Mouse (Mus musculus) regulatory T cell (primary cell): Measurements from ENCODE around the gene Sgms1.

Source experiments
- in situ Hi-C: fragments of 300-600 bp; cut with MboI, MseI; formaldehyde crosslinking; loops from one replicate; pipeline ENCODE4 v1.15.1; 2025; ENCODE audit warnings: high pct_unique_total_duplicates

Sgms1 gene

DNA sequence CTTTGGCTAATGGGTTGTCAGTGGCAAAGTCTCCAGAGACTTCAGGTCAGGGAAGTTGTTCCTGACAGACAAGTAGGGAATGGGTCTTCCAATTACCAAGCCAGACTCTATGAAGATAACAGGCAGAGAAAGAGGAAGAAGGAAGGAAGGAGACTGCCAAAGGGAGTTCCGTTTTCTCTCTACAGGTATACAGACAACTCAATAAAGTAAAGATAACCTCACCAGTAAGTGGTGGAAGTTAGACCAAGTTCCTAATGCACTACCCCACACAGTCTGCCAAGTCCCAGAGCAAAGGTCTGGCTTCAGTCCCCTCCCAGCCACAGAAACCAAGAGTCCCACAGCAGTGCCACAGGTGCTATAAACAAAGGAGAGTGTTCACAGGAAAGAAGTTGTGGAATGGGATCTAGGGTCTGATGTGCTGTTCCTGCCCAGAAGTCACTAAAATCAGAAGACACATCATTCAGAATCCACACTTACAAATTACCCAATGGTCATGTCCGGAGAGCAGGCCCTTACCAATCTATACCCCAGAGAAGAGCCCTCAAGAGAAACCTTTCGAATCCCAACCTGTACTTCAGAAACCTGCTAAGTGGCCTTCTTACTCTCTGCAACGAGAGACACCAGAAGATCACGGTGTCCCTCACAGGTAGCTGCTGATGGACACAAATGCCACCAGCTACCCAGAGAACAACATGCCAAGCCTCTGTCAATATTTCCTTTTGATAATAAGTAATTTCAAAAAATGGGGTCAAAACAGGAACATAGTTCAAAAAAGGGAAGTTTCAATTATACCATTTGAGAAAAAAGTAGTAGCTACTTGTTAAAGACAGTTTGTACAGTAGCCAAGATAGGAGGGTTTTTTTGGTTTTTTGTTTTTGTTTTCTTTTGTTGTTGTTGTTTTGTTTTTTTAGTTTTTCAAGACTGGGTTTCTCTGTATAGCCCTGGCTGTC is 140.1 kb downstream of the Sgms1 start:
- in situ Hi-C loops: loop anchor here (5.0 to 10.0 kb wide), 2 partner anchors 32 to 615 kb away; no protein-coding TSS in a partner anchor

DNA sequence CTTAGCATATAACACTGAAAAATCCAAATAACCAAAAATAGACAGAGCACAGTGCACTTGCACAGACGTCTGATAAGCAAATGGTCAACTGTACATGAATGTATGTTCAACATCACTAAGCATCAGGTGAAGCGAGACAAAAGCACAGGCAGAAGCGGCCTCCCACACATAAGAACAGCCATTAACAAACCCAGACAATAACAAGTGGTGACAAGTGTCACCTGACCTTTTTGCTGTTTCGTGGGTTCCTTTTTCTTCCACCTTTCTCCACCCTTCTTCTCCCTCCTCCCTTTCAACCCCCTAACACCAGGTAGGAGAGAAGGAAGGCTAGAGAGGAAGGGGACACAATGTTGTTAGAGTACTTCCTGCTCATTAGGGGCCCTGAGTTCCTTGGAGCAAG is 144.6 kb downstream of the Sgms1 start:
- in situ Hi-C loops: loop anchor here (10.0 kb wide), 1 partner anchor 620 kb away; no protein-coding TSS in a partner anchor

DNA sequence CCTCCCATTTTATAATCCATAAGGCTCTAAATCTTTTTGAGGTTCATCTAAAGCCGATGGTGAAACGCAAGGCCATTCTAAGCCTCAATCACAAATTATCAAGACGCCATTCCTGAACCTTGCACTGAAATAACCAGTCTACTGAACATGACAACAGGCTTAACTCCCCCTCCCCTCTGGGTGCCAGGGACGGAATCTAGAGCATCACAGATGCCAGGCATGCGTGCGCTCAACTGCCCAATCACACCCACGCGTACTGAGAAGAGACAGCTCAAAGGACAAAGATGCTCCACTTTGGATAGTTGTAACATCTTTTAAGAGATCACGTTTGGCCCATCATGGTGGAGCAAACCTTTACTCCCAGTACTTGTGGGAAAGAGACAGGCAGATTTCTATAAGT is 146.3 kb downstream of the Sgms1 start:
- in situ Hi-C loops: loop anchor here (10.0 kb wide), 1 partner anchor 622 kb away; no protein-coding TSS in a partner anchor

DNA sequence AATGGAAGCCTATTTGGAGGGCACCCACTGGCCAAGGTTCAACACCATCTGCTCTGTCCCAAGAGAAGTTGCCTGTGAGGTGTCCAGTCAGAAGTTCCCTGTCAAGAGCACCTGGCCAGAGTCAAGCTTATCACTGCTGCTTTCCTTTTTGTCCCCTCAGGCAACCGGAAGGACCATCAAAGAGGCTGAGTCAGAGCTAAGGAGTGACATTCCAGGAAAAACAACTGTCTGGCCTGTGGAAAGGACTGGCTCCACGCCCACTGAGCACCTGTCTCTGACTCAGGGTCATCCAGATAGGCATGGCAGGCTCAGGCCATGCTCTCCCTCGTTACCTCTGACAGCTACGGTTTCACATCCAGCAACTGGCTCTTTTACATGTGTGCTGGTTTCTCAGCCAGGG is 147.4 kb downstream of the Sgms1 start:
- in situ Hi-C loops: loop anchor here (10.0 kb wide), 1 partner anchor 623 kb away; no protein-coding TSS in a partner anchor

DNA sequence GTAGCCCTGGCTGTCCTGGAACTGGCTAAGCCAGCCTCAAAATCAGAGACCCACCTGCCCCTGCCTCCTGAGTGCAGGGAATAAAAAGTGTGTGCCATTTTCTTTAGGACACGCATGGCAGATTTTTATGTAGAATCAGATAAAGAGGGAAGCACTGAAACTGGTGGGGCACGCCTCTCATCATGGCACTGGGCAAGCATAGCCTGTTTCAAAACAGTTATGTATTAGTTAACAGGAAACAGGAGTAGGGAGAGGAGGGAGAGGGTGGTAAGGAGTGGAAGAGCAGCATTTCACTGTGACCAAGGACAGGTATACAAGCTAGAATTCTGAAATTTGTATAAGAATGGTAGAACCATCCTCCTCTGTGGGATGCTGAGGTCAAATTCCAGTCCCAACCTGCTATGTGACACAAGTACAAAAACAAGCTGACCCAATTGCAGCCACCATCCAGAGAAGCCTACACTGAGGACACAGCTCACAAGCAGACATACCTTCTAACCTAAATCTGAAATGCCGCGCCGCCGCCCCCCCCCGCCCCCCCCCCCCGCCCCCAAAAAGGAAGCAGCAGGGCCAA is 149.0 kb downstream of the Sgms1 start:
- in situ Hi-C loops: loop anchor here (10.0 kb wide), 1 partner anchor 624 kb away; no protein-coding TSS in a partner anchor

DNA sequence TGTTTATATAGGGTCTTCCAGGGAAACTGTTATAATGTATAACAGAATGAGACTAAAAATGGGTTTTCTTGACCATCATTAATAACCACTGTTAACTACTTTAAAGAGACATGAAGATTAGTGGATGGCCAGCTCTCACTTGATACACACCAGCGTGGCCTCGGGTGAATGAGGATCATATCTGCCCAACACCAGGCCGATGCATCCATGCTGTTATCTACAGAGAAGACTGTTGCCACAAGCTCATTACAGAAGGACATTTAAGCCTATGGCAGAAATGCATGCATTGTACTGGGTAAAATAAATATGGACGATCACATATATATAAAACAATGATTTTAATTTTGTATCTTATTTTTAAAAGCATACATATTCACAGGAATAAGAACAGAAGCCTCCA is 149.6 kb downstream of the Sgms1 start:
- in situ Hi-C loops: loop anchor here (10.0 kb wide), 1 partner anchor 625 kb away; no protein-coding TSS in a partner anchor

DNA sequence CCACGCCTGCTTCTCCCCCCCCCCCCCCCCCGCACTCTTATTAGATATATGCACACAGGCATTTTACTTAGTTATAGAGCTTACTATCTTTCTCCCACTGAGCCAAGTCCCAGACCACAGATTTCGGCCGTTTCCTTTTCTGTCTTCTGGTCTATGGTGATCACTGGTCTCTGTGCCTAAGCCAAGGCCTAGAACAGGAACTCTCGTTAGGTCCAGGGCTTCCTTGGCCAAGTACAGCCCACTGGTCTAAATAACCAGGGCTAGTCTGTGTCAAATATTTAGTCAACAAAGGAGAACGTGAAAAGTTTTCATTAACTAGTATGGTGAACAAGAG is 150.1 kb downstream of the Sgms1 start:
- in situ Hi-C loops: no loop called here

DNA sequence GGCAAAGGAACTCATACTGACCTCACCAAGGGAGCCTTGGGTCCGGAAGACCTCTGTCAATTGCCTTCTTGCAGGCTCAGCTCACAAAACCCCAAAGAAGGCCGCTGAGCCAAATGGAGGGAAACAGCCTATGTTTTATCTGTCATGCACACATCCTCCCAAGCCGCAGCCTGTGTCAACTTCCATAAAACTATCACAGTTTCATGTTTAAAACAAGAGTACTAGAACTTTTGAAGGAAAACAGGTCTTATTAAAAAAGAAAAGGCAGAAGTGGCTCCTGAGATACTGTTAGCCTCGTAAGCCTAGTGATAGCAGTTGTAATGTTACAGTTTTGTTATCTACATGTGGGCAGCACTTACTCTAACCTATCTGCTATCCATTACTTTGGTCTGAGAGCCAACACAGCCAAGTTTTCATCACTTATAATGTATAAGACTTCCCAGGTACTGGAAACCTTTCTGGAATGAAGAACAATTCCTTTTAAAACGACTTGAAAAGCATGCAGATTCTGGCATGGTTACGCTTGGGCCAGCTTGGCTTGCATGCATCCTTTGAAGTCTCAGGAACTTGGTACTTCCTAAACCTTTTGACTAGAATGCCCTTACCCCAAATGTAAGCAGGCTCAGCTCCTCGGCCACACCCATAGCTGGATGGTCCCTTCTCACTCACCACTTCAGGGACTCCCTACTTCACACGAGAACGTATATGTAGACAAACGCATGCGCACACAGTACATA is 150.6 kb downstream of the Sgms1 start:
- in situ Hi-C loops: no loop called here

DNA sequence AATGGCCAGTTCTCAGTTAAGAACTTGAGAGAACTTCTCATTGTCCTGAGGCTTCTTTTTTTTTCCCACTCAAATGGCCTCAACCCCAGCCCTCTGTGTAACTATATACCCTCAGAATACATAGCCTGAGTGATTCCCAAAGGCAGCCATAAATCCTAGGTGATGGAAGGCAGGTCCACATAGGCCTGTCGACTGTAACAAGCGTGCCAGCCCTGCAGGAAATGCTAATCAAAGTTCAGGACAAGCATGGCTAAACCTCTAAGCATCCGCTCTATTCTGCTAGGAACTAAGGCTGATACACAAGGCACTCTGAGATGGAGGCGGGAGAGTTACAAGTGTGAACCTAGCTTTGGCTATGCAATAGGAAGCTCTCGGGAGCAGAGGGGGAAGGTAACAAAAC is 151.8 kb downstream of the Sgms1 start:
- in situ Hi-C loops: no loop called here

DNA sequence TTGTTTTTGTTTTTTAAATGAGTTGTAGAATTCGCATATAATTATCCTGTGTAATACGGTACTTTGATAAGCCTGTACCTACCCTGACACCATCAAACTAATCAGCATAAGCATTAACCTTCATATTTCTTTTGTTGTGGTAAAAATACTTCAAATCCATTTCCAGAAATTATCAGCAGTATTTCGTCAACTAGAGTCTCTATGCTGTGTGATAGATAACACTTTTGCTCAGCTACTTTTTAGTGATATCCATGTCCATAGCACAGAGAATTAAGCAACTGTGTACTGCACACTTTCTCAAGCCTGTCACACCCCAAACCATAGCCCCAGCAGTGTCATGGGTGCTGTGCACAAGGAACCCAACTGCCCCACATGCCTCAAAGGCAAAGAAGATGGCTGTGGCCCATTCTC is 152.3 kb downstream of the Sgms1 start:
- in situ Hi-C loops: no loop called here

DNA sequence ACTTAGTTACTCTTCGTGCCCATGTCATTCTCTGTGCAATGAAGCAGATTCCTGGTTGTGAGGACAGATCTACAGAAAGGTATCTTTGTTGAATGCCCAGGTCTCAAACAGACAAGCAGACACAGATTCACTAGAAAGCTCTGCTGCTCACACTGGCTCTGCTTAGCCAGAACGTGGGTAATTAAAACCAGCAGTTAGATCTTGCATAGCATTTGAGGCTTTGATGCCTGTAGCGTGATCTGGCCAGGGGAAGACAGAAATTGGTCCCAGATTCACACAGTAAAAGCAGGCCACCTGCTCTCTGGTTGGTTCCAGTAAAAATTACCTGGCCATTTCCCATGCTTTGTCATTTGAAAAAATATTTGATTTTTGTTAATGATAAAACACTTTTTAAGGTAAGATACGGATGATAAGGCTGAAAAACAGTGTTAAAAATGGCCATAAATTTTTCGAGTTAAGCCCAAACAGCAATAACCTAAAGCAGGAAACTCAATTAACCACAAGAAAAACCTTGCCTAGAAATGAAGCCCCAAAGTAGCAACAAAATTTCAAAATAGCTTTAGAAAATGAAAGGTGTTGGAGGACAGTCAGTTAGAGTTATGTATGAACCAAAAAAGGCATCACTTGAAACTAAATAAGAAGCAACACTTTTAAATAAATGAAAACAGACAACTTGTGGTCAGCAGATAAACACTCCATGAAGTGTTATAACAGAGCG is 154.6 kb downstream of the Sgms1 start:
- in situ Hi-C loops: no loop called here

DNA sequence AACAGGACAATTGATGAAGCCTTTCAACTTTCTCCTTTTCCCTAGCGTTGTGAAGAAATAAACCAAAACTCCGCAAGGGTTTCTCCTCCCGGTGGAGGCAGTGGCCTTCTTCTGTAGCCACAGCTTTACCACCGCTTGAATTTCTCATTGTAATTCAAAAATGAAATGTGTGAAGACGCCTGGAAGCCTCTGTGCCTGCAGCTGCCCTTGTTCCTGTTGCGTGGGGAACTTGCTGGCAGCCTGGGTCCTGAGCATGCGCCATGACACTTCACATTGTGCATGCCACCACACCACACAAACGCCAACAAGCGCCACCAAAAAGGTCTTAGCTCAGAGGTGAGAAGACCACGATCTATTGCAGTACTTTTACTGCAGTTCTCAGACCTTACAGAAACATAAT is 158.2 kb downstream of the Sgms1 start:
- in situ Hi-C loops: no loop called here

DNA sequence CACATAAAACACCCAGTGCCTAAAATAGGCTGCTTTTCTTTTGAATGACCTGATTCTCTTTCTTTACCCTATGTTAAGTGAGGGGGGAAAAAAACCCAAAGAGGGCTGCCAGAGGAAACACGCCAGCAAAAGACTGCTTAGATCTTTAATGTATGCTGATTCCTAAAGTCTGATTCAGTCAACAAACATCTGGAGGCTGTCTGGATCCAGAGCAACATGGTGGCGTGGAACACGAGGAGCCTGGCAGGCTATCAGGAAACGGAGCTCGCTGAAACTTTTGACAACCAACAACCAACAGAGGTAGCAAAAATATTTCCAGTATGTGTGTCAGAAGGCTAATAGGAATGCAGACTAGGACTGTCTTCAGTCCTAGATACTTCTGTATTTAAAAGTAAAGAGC is 158.7 kb downstream of the Sgms1 start:
- in situ Hi-C loops: no loop called here

DNA sequence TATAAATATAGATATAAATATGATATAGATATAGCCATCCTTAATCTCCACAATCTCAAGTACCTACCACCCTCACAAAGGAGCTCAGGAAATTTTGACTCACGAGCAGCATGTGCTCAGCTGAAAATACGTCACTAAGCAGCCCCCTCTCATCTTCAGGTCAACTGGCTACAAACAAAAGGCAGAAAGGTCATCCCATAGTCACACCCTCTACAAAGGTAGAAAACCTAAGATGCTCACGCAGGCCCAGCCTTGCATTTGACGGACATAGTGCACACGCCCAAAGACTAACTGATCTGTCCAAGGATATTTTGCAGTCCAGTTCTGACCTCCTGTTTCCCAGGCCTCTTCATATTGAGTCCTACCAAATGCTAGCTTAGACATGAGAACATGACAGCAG is 159.2 kb downstream of the Sgms1 start:
- in situ Hi-C loops: no loop called here

DNA sequence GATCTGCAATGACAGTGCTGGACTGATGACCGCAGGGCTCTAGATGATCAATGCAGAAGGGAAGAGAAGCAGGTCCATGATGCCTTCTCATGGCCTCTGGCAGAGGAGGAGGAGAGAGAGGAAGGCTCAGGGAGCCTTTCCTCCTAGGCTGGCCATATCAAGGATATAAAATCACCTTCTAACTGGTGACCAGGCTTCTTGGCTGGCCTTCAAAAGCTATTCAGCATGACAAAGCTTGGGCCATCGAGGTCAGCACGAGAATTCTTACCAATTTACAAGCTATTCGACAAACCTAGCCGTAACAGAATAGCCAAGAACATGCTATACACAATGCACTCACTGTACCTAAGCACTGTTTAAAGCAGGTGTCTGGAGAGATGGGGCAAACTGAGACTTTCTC is 159.7 kb downstream of the Sgms1 start:
- in situ Hi-C loops: no loop called here

DNA sequence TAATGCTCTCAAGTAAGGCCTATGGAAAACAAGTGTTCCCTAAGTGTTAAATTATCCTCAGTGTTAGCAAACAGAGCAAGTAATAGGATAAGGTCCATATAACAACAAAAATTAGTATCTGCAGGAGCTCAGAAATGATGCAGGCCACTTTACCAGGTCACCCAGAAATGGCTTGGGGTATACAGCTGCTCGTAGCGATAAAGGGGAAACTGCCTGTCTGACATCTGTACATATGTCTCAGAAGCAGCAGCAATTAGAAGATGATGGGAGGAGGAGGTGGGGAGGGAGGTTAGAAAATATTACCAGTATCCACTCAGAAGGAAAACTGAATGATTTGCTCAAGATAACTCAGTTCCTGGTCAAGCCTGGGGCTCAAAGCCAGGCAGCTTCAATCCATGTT is 162.3 kb downstream of the Sgms1 start:
- in situ Hi-C loops: no loop called here

DNA sequence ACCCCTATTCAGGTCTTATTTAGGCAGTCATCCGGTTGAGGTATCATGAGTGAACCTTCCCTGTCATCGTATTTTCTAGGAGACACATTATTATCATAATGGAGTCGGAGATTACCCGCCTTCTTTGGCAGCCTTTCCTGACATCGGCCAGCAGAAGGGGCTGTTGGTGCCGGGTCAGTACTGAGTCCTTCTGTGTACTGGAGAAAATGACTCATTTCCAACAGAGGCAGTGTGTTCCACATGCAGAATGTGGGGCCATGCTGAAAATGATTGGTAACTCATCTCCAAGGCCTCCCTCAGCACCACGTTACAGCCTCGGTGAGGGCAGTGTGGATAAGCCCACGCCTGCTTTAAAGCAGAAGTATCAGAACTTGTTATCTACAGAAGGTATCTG is 164.4 kb downstream of the Sgms1 start:
- in situ Hi-C loops: no loop called here

DNA sequence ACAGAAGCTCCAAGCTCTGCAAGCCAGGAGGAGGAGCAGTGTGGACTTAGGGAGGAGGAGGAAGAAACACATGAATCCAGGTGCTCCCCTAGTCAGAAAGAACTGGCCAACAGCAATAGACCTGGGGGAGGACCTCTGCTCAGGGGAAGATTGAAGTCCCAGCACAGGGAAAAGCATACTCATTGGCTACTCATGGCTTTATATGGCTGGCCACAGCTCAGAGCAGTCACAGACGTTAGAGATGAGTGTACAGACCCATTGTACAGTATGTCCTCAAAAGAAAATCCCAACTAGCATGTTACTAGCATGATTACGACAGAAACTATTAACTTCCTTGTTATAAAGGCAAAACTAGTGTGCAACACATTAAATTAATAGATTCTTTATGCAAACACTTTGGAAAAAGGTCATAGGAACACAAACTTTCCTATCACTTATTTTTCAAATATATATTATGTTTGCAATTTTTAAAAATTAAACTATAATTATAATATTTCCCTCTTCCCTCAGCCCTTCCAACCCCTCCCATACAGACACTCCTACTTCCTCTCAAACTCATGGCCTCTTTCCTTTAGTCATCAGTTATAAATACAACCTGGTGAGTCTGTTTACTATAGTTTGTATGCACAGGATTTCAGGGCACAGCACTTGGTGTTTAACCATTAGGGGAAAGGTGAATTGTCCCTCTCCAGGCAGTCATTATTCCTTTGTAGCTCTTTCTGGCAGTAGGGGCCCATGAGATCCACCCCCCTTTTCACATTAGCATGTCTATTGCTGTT is 165.0 kb downstream of the Sgms1 start:
- in situ Hi-C loops: no loop called here

DNA sequence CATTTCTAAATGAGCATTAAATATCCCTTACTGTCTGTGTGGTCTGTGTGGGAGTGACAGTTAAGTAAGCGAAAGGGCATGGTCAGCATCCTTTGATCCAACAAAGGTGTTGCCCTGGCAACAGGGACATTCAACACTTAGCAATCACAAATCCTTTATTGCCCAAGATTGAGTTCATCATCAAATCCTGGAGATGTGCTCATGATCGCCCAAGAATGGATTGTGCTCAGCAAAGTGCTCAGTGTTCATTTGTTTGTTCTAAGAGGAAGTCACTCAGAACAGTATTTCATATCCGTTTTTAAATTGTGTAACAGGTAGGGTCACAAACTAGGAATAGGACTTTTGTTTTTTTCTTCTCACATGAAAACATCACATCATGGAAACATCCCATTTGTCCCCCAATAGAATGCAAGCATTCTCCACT is 165.8 kb downstream of the Sgms1 start:
- in situ Hi-C loops: no loop called here

DNA sequence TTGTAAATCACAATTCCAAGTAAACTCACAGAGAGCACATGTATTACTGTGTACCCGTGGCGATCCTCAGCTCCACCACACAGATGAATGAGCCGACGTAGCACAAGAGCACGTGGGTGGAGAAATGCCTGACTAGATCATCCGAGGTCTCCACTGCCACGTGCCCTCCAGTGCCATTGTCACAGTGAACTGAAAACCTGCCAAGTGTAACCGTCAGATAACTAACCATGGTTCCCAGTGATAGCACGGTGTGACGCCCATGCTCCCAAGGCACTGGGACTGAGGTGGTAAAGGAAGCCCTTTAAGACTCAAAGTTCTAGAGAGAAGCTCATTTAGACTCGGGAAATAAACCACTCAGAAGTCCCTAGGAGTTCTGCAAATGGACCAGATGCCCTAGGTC is 167.4 kb downstream of the Sgms1 start:
- in situ Hi-C loops: no loop called here

DNA sequence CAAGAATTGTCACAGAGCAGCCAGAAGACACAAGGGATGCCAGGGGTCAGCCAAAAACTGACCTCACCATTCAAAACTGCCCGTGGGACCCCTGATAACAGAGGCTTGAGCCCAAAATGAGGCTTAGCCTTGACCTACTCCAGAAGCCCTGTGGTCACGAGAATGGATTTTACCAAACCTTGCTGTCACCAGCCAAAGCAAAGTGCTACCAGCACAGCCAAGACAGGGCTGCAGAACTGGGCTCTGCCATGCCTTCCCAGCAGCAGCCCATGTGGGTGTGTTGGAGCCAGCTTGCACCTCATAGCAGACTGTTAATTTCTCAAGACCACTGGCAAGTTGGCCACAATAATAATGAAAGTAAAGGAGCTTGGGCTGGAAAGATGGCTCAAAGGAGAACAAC is 168.5 kb downstream of the Sgms1 start:
- in situ Hi-C loops: no loop called here
